8 mouse cellular contexts compared by ENCODE assay signal in the genomic region with DNA sequence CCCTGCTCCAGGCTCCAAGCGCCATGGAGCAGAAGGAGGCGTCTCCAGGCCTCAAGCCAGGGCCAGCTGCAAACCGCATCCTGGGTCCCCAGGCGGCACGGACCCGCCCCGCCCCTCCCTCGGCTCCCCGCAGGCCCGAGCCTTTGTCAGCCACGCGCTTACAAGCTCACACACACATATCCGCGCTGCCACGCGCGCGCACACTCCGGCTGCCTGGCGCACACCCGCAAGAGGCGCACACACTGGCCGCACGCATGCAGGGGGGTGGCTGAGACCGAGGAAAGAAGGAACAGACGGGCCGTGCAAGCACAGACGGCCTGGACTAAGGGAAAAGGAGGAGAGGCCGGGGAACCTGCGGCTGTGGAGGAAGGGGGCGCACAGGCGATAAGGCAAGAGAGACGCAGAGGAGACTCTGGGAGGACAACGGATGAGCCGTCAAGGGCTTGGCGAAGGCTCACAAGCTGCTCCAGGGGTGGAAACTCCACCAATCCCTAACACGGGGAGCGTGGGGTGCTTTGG. TPM values are rescaled to one million over a fixed set of nuclear protein-coding genes. Genes with fewer than 3 reads are reported as not detected.
DNase-seq lines count a peak whose midpoint lies in the region; ATAC-seq and TF ChIP-seq lines count a peak whose summit lies in the region.

No protein-coding gene starts in this region.

- peak; percentile 30; the same call in 1 of the 2 replicates for TF ChIP-seq CTCF in lung, postnatal 0 days (IDR thresholded peaks at IDR 0.05)

- H3K4me3 ChIP-seq in lung, embryonic 15.5 days = peak overlapping the region; percentile 67
- peak overlapping the region; percentile 80 for H3K4me3 ChIP-seq in heart, embryonic 10.5 days
- peak overlapping the region; percentile 71 for H3K4me3 ChIP-seq in lung, postnatal 0 days (ENCODE audit: low read depth, low read length)

- H3K27me3 ChIP-seq in lung, embryonic 15.5 days = peaks cover 24% of the 10 kb centered on the region
- peaks cover 69% of the 10 kb centered on the region for H3K27me3 ChIP-seq in heart, embryonic 10.5 days (ENCODE audit: insufficient read depth, poor library complexity, severe bottlenecking)
- 0 out of 2 replicates have a peak, but pooled peaks cover 3% of the 10 kb centered on the region for H3K27me3 ChIP-seq in lung, postnatal 0 days (replicated peaks; ENCODE audit: insufficient read depth, low read length)

- no peaks in the 10 kb centered on the region for H3K9me3 ChIP-seq in lung, embryonic 15.5 days
- no peaks in the 10 kb centered on the region for H3K9me3 ChIP-seq in heart, embryonic 10.5 days
- H3K9me3 ChIP-seq in lung, postnatal 0 days (ENCODE audit: low read length) = no peaks in the 10 kb centered on the region

- no peaks in the 10 kb centered on the region for H3K36me3 ChIP-seq in lung, embryonic 15.5 days
- H3K36me3 ChIP-seq in heart, embryonic 10.5 days = no peaks in the 10 kb centered on the region
- H3K36me3 ChIP-seq in lung, postnatal 0 days (ENCODE audit: insufficient read depth, low read length) = no peaks in the 10 kb centered on the region

- WGBS in lung, embryonic 15.5 days = 0% methylated on average over 38 of the region's 38 CpGs
- WGBS in heart, embryonic 10.5 days = 1% methylated on average over 38 of the region's 38 CpGs
- WGBS in lung, postnatal 0 days = under 1% methylated on average over 35 of the region's 38 CpGs

- DNase-seq in lung, postnatal 14 days = no peak
- peak; percentile 33 to 68 for DNase-seq in cerebellum, postnatal 4 days (ENCODE audit: low spot score in 2 of 2)
- peak; percentile 84 for DNase-seq in heart, embryonic 10.5 days (ENCODE audit: low spot score)
- peak; percentile 87 for DNase-seq in layer of hippocampus, adult 9-11 months
- DNase-seq in lung, postnatal 0 days (ENCODE audit: low spot score) = no peak
- peak; percentile 77 for DNase-seq in right cerebral cortex, postnatal 14 days
- DNase-seq in ovary, postnatal 10 days (ENCODE audit: low spot score) = no peak

- H3K4me1 ChIP-seq in lung, embryonic 15.5 days = peaks cover 40% of the 10 kb centered on the region
- peaks cover 41% of the 10 kb centered on the region for H3K4me1 ChIP-seq in heart, embryonic 10.5 days
- H3K4me1 ChIP-seq in lung, postnatal 0 days (ENCODE audit: insufficient read depth, low read depth, low read length) = peaks cover 11% of the 10 kb centered on the region; the same call in 1 of the 2 replicates

- no peak for TF ChIP-seq EP300 in lung, postnatal 0 days (IDR thresholded peaks at IDR 0.05)

- H3K27ac ChIP-seq in lung, embryonic 15.5 days = peak overlapping the region; percentile 45; the same call in 1 of the 2 replicates
- peak overlapping the region; percentile 85 for H3K27ac ChIP-seq in heart, embryonic 10.5 days
- peak overlapping the region; percentile 43; the same call in 1 of the 2 replicates for H3K27ac ChIP-seq in lung, postnatal 0 days (ENCODE audit: low read length)

- H3K9ac ChIP-seq in lung, embryonic 15.5 days = peak overlapping the region; percentile 49
- peak overlapping the region; percentile 46 for H3K9ac ChIP-seq in lung, postnatal 0 days (replicated peaks; ENCODE audit: low read depth)

- H3K4me2 ChIP-seq in lung, embryonic 15.5 days = peak overlapping the region; percentile 99
- peak overlapping the region; percentile 98 for H3K4me2 ChIP-seq in lung, postnatal 0 days (replicated peaks; ENCODE audit: low read depth, low read length)

- ATAC-seq in lung, embryonic 15.5 days (ENCODE audit: borderline replicate concordance, extremely low read depth, low FRiP score, low TSS enrichment) = no peak
- peak; percentile 27; the same call in 1 of the 2 replicates for ATAC-seq in lung, postnatal 0 days

RNA-seq across cellular contexts. Expression of a gene that starts 0.9 kb away (rescaled TPM):
- polyA plus RNA-seq in lung, embryonic 15.5 days (2015; fragmentation: Nextera tagmentation; extraction: Ambion mirVana) = 5.3 and 6.4 TPM in 2 replicates
- 5.7 and 7.1 TPM in 2 replicates for polyA plus RNA-seq in heart, embryonic 10.5 days (2016; fragmentation: Nextera tagmentation; extraction: Ambion mirVana)
- polyA plus RNA-seq in lung, postnatal 0 days (2015; fragmentation: Nextera tagmentation; extraction: Ambion mirVana) = 11.1 and 12.2 TPM in 2 replicates

RNA-seq across cellular contexts. Expression of a gene that starts 47.7 kb away (rescaled TPM):
- polyA plus RNA-seq in lung, embryonic 15.5 days (2015; fragmentation: Nextera tagmentation; extraction: Ambion mirVana) = 137 and 140 TPM in 2 replicates
- polyA plus RNA-seq in heart, embryonic 10.5 days (2016; fragmentation: Nextera tagmentation; extraction: Ambion mirVana) = 133 and 186 TPM in 2 replicates
- polyA plus RNA-seq in lung, postnatal 0 days (2015; fragmentation: Nextera tagmentation; extraction: Ambion mirVana) = 41.5 and 44.3 TPM in 2 replicates

RNA-seq across cellular contexts. Expression of a gene that starts 53.5 kb away (rescaled TPM):
- 0.14 and 0.26 TPM in 2 replicates for polyA plus RNA-seq in lung, embryonic 15.5 days (2015; fragmentation: Nextera tagmentation; extraction: Ambion mirVana)
- polyA plus RNA-seq in heart, embryonic 10.5 days (2016; fragmentation: Nextera tagmentation; extraction: Ambion mirVana) = not detected in 2 replicates
- polyA plus RNA-seq in lung, postnatal 0 days (2015; fragmentation: Nextera tagmentation; extraction: Ambion mirVana) = 0.94 and 1.0 TPM in 2 replicates

Comparison
In these comparisons a context has a peak if more than half of its experiments do, and no peak if none do; other contexts are left out.
1. DNase-seq: peak in cerebellum, postnatal 4 days (2 of 2), heart, embryonic 10.5 days (single experiment), layer of hippocampus, adult 9-11 months (single experiment) and right cerebral cortex, postnatal 14 days (single experiment); none in lung, postnatal 14 days (single experiment), lung, postnatal 0 days (single experiment) and ovary, postnatal 10 days (single experiment).
2. Peak in every context shown above with its lines, with median percentiles within 50 percentile points of each other: H3K27ac ChIP-seq and H3K4me3 ChIP-seq.